Comparison of ENCODE assay signal across 13 mouse cellular contexts in the genomic region with DNA sequence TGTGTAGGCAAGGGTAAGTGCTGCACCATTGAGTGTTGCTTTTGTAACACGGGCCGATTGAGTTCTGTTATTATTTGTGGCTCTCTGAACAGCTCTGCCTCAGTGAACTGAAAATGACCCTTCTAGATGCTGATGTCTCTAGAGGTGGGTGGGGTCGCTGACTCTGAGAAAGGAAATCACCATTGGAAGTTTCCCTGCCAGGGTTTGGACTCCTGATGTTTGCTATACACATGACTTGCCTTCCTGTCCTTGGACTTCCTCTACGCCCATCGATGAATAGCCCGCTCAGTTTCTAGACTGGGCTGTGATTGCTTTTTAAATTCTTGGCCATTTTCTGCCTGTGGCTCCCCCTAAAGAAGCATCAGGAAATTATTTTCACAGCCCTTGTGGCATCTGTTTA. TPM values are rescaled to one million over a fixed set of nuclear protein-coding genes. Genes with fewer than 3 reads are reported as not detected.
DNase-seq lines count a peak whose midpoint lies in the region; ATAC-seq and TF ChIP-seq lines count a peak whose summit lies in the region.
"Had no signal": no experiment of that assay in that cellular context is flagged by ENCODE, and none has a peak within 500 bp of the region (broad histone marks: within the 10 kb centered on the region; RNA-seq: fewer than 3 reads in every experiment).

No protein-coding gene starts in this region.

- no peak overlapping the region for H3K4me3 ChIP-seq in layer of hippocampus, adult 2 months
- no peak overlapping the region for H3K4me3 ChIP-seq in brown adipose tissue, adult 24 weeks (ENCODE audit: insufficient read depth, low read depth, low read length)
- no peak overlapping the region for H3K4me3 ChIP-seq in kidney, postnatal 0 days (replicated peaks; ENCODE audit: low read depth, low read length)
- H3K4me3 ChIP-seq: embryonic facial prominence, embryonic 13.5 days had no signal

- H3K9ac ChIP-seq in kidney, postnatal 0 days (ENCODE audit: low read depth, low read length), result no peak overlapping the region
- H3K9ac ChIP-seq: embryonic facial prominence, embryonic 13.5 days had no signal

- WGBS in kidney, postnatal 0 days, result 62% methylated on average over 6 of the region's 6 CpGs

- no peak for ATAC-seq in kidney, postnatal 0 days (replicated peaks; ENCODE audit: low FRiP score, low read depth)
- no peak for ATAC-seq in megakaryocyte-erythroid progenitor cell, adult 5-6 weeks (replicated peaks; ENCODE audit: low FRiP score, low TSS enrichment, poor library complexity, severe bottlenecking)

- H3K4me2 ChIP-seq in kidney, postnatal 0 days (ENCODE audit: low read length), result no peak overlapping the region
- H3K4me2 ChIP-seq: embryonic facial prominence, embryonic 13.5 days had no signal

- peak overlapping the region; percentile 68 for H3K27ac ChIP-seq in layer of hippocampus, adult 2 months
- peak overlapping the region; percentile 95 for H3K27ac ChIP-seq in brown adipose tissue, adult 24 weeks (replicated peaks; ENCODE audit: low read depth, low read length)
- H3K27ac ChIP-seq in kidney, postnatal 0 days, result peak overlapping the region; percentile 21; the same call in 1 of the 2 replicates
- H3K27ac ChIP-seq: embryonic facial prominence, embryonic 13.5 days had no signal

- no peaks in the 10 kb centered on the region for H3K9me3 ChIP-seq in kidney, postnatal 0 days (replicated peaks; ENCODE audit: low read length)
- H3K9me3 ChIP-seq: embryonic facial prominence, embryonic 13.5 days; megakaryocyte, embryonic 14.5 days had no signal

- H3K27me3 ChIP-seq in kidney, postnatal 0 days (ENCODE audit: insufficient read depth, low read length), result no peaks in the 10 kb centered on the region
- H3K27me3 ChIP-seq: embryonic facial prominence, embryonic 13.5 days; megakaryocyte, embryonic 14.5 days had no signal

- no peak for DNase-seq in layer of hippocampus, adult 2 months (ENCODE audit: low spot score in 2 of 2)
- no peak for DNase-seq in layer of hippocampus, adult 9-10 months (ENCODE audit: low spot score)
- peak; percentile 33 for DNase-seq in kidney, postnatal 0 days (ENCODE audit: low spot score)
- DNase-seq in skeletal muscle tissue, adult 2 months (ENCODE audit: low read depth, low spot score), result peak; percentile 35
- DNase-seq in urinary bladder, adult 2 months (ENCODE audit: low spot score), result no peak
- no peak for DNase-seq in urinary bladder, adult 18-20 months (ENCODE audit: low spot score in 2 of 2)

- no peak for TF ChIP-seq CTCF in layer of hippocampus, adult 2 months (conservative IDR thresholded peaks at IDR 0.05)
- TF ChIP-seq CTCF in kidney, postnatal 0 days (IDR thresholded peaks at IDR 0.05; ENCODE audit: low read depth), result no peak

- no peaks in the 10 kb centered on the region for H3K36me3 ChIP-seq in kidney, postnatal 0 days (ENCODE audit: insufficient read depth, low read length)
- H3K36me3 ChIP-seq: embryonic facial prominence, embryonic 13.5 days had no signal

- peaks cover 41% of the 10 kb centered on the region for H3K4me1 ChIP-seq in brown adipose tissue, adult 24 weeks (ENCODE audit: control insufficient read depth, insufficient read depth, insufficient read length, low read length)
- H3K4me1 ChIP-seq in kidney, postnatal 0 days (replicated peaks; ENCODE audit: insufficient read depth, low read length), result peaks cover 12% of the 10 kb centered on the region; the same call in 1 of the 2 replicates

RNA-seq across cellular contexts. Expression of gene Cxcl17, which starts 23.5 kb away (rescaled TPM):
- not detected for total RNA-seq in layer of hippocampus, adult 2 months (2021)
- polyA plus RNA-seq in brown adipose tissue, adult 24 weeks (2012; ENCODE audit: insufficient read depth, insufficient read length, missing spikeins), result not detected in 2 replicates
- polyA plus RNA-seq in kidney, postnatal 0 days (2015; fragmentation: Nextera tagmentation; extraction: Ambion mirVana), result 0.43 and 0.47 TPM in 2 replicates
- not detected in 2 replicates for total RNA-seq in megakaryocyte-erythroid progenitor cell, adult 5-6 weeks (2014; fragmentation: Nextera tagmentation)
- total RNA-seq in megakaryocyte-erythroid progenitor cell, adult 5-6 weeks (2017), result not detected in 2 replicates
- polyA plus RNA-seq in urinary bladder, adult 2 months (2012; rRNA removed), result 0.08 and 0.16 TPM in 2 replicates
- total RNA-seq: gastrocnemius, postnatal 4 days; layer of hippocampus, postnatal 14 days; MEL had no signal
- polyA plus RNA-seq: embryonic facial prominence, embryonic 13.5 days had no signal

RNA-seq across cellular contexts. Expression of gene Lipe, which starts 37.7 kb away (rescaled TPM):
- total RNA-seq in layer of hippocampus, adult 2 months (2021), result 1 to 10 TPM; 9.1 to 10.0 TPM
- 1,111 and 1,189 TPM in 2 replicates for polyA plus RNA-seq in brown adipose tissue, adult 24 weeks (2012; ENCODE audit: insufficient read depth, insufficient read length, missing spikeins)
- 6.4 and 6.5 TPM in 2 replicates for polyA plus RNA-seq in kidney, postnatal 0 days (2015; fragmentation: Nextera tagmentation; extraction: Ambion mirVana)
- total RNA-seq in megakaryocyte-erythroid progenitor cell, adult 5-6 weeks (2014; fragmentation: Nextera tagmentation), result 7.1 and 12.6 TPM in 2 replicates
- total RNA-seq in megakaryocyte-erythroid progenitor cell, adult 5-6 weeks (2017), result 4.5 and 6.4 TPM in 2 replicates
- 24.8 and 25.1 TPM in 2 replicates for polyA plus RNA-seq in urinary bladder, adult 2 months (2012; rRNA removed)

RNA-seq across cellular contexts. Expression of gene Ceacam1, which starts 41.2 kb away (rescaled TPM):
- 1 to 10 TPM; 3.2 to 4.2 TPM for total RNA-seq in layer of hippocampus, adult 2 months (2021)
- 4.3 and 8.3 TPM in 2 replicates for polyA plus RNA-seq in brown adipose tissue, adult 24 weeks (2012; ENCODE audit: insufficient read depth, insufficient read length, missing spikeins)
- 4.7 and 6.3 TPM in 2 replicates for polyA plus RNA-seq in kidney, postnatal 0 days (2015; fragmentation: Nextera tagmentation; extraction: Ambion mirVana)
- 6.6 and 6.8 TPM in 2 replicates for total RNA-seq in megakaryocyte-erythroid progenitor cell, adult 5-6 weeks (2014; fragmentation: Nextera tagmentation)
- 1.3 and 6.4 TPM in 2 replicates for total RNA-seq in megakaryocyte-erythroid progenitor cell, adult 5-6 weeks (2017)
- 7.9 and 8.5 TPM in 2 replicates for polyA plus RNA-seq in urinary bladder, adult 2 months (2012; rRNA removed)

Comparison
In these comparisons a context has a peak if more than half of its experiments do, and no peak if none do; other contexts are left out.
1. DNase-seq: peak in kidney, postnatal 0 days (single experiment) and skeletal muscle tissue, adult 2 months (single experiment); none in layer of hippocampus, adult 2 months (0 of 2), layer of hippocampus, adult 9-10 months (single experiment), urinary bladder, adult 2 months (single experiment) and urinary bladder, adult 18-20 months (0 of 2).
2. H3K27ac ChIP-seq: peak in every context shown above with its lines; median percentile 95 in brown adipose tissue, adult 24 weeks; 68 in layer of hippocampus, adult 2 months; 21 in kidney, postnatal 0 days.
3. RNA of gene Lipe, which starts 37.7 kb away (polyA plus RNA-seq): 1,111 to 1,189 TPM in brown adipose tissue, adult 24 weeks; 24.8 to 25.1 TPM in urinary bladder, adult 2 months and 6.4 to 6.5 TPM in kidney, postnatal 0 days; every median in the first group is over 10 times any median in the second.